Mouse (Mus musculus) lung, postnatal 0 days (tissue): Measurements from ENCODE around the gene Rasa2.

Experiments
- CTCF ChIP-seq: IDR thresholded peaks from 2 replicates; pipeline ENCODE4 v1.5.1; 2016; ENCODE audit warnings: antibody characterized with exemption, mild to moderate bottlenecking
- EP300 ChIP-seq: IDR thresholded peaks from 2 replicates; pipeline ENCODE4 v1.6.1; 2016; ENCODE audit warnings: antibody characterized with exemption, mild to moderate bottlenecking, control low read depth

GRCm38 (mm10) chr9:96629151-96629550 is 2.3 kb downstream of the Rasa2 start:
- TF ChIP-seq CTCF (no peak), EP300 (no peak)
